Mouse (Mus musculus) heart, postnatal 0 days (tissue): Measurements from ENCODE around the gene Arrb2.

Source experiments
- CTCF ChIP-seq: IDR thresholded peaks from 2 replicates; pipeline ENCODE4 v1.5.1; 2016; ENCODE audit warnings: antibody characterized with exemption, control low read depth, low read depth
- EP300 ChIP-seq: IDR thresholded peaks from 2 replicates; pipeline ENCODE4 v1.6.1; 2016; ENCODE audit warnings: antibody characterized with exemption, low read depth

GRCm38 (mm10) chr11:70489138-70489537 is 56.7 kb downstream of the Arrb2 start:
- TF ChIP-seq CTCF (no peak), EP300 (no peak)
